Mouse (Mus musculus) cerebellum, adult 9-10 months (tissue): ENCODE results near the gene Ints1.
A peak's percentile ranks its signal among the peaks of the same experiment; 100 is the strongest.

ENCODE experiments used
- DNase-seq: peaks from one replicate; pipeline ENCODE4 v3.0.0; 2022

The Ints1 gene

DNA sequence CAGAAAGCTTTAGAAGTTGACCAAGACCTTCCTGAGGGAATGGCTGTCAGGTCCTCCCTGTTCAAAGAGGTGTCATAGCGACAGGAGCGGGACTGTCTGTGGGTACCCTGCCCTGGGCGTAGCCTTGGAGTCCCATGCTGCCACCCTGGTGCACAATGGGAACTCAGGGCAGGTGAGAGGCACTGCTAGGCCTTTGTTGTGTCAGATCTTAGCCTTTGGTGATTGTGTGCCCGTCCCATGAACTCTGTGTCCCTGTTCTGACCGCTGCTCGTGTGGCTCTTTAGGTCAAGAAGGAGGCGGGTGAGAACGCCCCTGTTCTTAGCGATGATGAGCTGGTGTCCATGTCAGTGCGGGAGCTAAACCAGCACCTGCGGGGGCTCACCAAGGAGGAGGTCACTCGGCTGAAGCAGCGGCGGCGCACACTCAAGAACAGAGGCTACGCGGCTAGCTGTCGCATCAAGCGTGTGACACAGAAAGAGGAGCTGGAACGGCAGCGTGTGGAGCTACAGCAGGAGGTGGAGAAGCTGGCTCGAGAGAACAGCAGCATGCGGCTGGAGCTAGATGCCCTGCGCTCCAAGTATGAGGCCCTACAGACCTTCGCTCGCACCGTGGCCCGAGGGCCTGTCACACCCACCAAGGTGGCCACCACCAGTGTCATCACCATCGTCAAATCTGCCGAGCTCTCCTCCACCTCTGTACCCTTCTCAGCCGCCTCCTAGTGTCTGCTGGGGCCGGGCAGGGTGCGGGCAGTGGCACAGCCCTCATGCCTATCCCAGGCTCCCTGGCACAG is 24.5 kb upstream of the Ints1 start:
- no peak for DNase-seq

DNA sequence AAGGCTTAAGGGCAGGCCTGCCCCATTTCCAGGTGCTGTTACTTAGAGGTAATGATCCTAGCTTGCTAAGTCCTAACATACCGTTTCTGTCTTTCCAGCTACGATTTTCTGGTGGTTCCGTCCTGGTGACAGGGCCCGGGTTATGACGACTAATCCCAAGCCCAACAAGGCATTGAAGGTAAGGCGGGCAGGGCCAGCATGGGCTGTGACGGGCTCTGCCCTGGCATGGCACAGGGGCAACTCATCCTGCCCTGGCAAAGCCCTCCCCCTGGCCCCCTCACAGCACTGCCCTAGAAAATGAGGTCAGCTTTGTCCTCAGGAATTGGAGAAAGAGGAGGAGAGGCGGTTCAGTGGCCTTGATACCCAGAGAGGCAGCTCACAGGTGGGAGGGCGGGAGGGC is 23.6 kb upstream of the Ints1 start:
- DNase-seq, result no peak

DNA sequence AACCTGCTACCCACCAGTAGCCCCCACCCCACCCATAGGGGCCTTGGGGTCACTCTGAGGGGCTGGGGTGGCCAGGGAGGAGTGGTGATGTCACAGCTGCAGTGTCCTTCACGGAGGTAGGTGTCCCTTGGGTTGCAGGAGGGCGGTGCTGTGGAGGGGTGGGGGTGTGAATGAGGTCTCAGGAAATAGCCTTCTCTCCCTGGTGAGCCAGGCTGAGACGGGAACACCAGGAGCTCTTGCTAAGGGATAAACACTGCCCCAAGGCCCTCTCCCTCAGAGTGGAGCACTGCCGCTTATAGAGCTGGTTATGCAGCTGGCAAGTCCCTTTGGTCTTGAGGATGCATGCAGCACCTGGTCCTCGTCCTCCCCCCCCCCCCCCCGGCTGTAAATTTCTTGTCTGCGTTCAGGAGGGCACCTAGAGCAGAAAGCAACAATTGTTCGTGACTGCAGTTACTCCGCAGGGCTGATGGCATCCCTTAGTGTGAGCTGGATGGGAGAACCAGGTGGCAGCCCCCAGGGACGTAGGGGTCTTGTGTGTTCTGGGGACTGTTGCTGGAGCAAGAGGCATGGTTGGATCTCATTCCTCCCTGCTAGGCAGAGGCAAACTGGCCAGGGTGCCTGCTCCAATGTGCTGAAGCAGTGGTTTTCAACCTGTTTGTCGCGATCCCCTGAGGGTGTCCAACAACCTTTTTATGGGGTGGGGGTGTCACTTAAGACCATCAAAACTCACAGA is 22.9 kb upstream of the Ints1 start:
- DNase-seq, result no peak

DNA sequence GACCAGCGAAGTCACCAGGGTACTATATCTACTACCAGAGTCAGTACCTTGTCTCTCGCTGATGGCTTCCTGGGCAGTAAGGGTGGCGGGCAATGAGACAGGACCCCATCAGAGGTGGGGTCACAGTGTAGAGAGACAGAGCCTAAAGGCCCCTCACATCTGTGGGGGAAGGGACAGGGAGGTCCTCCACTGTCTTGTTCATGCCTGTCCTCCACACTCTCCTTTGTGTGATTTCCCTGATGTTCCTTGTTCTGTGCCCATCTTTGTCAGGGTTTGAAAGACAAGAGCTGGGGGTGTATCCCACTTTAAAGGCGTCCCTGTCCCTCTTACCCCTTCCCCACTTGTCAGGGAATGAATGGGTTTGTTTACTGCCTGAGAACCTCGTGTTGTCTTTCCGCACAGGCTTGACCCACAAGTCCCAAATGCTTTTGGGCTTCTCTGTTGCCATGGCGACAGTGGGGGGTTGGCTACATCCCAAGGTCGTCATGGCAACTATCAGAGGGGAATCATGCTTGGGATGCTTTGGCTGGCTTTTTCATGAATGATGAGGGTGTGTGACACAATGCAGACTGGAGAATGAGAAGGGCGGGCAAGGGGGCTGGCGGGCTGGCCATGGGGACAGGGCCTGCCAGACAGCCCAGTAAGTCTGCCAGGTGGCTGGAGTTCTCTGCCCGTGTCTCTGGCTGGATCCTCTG is 22.1 kb upstream of the Ints1 start:
- peak; percentile 58 for DNase-seq

DNA sequence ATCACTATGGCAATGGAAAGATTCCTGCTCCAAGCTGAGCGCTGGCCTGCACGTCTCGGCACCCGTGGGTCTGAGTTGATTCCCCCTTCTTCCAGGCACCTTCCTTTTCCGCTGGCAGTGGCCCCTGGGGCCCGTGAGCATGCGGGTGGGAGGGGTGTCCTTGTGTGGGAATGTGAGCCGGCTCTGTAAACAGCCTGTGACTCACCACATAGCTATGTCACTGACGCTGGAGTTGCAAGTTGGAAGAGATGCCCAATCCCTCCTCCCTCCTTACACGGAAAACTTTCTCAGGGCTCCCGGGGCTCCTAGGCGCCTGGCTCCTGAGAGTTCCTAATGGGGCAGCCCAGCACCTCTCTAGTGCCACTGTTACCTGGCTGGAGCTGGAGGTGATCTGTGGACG is 21.4 kb upstream of the Ints1 start:
- no peak for DNase-seq

DNA sequence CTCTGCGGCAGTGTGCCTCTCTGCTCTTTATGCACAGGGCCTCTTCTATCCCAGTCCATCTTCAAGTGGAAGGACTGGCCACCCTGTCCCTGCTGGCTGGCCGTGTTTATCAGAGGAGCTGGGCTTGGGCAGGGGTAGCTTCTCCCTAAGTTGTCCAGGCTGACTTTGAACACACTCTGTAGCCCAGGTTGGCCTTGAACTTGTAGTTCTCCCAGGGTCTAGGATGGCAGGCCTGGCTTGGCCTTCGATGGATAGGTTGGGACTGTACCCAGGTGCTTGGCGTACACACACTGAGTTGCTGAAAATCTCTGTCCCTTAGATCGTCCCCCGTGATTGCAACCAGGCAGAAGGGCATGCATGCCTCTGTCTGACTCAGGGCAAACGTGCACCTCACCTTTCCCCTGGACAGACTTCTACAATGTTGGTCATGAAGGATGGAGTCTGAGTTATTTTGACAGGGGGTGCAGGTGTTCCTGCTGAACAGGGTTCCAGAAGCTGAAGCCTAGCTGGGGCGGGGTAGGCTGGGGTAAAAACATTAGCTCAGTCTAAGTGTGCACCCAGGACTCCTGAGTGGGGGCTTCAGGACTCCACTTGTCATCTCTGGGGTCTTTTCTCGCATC is 20.6 kb upstream of the Ints1 start:
- no peak for DNase-seq

DNA sequence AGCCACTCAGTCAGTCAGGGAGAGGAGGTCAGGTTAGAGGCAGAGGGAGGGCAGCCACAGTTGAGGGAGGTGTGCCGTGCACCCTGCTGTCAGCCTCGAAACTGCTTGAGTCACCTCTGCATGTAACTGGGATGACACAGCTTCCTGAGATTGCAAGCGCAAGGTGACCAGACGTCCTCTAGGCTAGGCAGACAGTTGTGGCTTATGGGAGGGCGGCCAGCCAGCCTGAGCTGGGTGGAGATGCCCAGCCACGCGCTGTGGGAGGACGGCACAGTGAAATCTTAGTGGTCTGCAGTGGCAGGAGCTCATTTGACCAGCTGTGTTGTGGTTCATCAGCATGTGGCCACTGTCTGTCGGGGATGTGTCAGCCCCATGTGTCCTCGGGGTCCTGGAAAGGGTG is 19.5 kb upstream of the Ints1 start:
- DNase-seq, result no peak

DNA sequence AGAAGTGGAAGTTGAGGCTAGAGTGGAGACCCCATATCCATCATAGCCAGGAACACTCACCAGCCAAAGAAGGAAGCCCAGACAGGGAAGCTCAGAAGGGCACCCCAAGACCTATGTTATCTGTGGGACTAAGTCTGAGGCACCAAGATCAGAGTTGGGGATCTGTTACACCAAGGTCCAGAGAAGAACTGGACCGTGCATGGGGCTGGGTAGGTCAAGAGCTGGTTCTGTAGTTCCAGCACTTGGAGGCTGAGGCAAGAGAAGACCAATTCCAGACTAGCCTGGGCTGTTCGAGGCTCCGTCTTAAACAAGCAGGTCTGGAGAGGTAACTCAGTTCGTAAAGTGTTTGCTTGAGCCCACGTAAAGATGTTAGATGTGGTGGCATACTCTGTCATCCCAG is 18.7 kb upstream of the Ints1 start:
- DNase-seq, result no peak

DNA sequence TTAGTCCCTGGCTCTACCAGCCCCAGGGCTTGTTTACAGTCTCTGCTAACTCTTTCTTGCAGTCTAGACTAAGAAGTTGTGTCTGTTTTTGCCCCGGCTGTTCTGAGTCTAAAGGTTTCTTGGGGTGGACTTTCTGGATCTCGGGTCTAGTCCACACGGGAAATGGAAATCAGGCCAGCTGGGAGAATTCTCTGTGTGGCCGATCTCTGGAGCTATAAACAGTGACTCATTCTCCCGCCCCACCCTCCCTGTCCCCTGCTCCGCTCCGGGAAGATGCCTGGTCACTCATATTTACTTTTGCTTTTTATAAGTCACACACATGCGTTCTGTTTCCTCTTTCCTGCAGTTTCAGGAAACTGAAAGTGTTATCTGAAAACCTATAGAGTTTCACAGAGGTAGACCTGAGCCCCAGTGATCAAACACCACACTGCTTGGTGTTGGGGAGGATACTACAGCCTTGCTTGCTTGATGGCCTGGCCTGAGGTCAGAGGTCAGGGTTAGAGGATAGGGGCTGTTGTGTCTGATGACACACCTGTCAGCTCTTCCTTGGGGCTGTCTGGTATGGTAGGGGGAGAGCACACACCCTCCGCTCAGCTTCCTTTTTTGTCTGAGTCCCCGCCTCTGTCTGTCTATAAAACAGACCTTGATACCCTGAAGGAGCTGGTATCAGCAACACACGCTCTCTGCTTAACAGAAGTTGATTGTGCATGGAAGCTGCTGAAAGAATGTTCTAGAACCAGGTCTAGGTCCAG is 18.0 kb upstream of the Ints1 start:
- DNase-seq, result no peak

DNA sequence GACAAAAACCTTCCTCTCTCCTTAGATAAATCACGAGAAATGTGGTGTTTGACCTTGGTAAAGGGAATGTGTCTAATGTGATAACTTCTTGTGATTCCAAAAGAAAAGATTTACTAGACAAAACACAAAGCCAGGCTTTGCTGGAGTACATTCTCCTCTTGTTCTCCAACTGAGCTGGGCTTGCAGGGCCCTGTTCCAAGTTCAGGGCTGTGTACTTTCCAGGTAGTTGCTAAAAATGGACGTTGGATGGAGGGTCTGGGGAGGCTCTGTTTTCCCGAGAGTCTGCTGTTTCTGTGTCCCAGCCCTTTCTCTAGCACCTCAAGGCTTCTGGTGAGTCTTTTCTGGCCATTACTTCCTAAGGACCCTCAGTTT is 17.5 kb upstream of the Ints1 start:
- DNase-seq, result no peak

DNA sequence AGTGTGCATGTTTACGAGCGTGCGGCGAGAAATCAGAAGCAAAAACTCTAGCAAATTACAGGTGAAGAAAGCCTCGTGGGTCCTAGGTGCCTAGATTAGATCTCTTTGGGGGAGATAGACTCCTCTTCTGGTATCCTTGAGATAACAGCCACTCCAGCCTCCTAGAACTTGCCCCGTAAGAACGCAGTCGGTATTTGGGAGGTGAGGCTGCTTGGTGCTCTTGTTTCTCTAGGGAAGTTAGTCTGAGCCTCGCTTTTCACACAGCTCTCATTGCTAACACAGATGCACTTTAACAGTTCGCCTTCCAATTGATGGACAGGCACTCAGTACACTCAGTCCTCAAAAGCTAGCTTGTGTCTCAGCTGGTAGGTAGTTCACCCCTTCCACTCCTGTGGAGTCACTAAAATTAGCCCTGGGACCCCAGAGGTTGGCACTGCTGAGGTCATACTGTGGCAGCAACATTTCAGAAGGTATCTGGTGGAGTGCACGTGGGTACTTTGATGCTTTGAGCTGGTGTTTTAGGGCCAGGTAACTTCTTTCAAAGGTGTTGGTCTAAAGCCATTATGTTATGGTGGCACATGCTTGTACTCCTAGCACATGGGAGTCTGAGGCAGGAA is 16.8 kb upstream of the Ints1 start:
- no peak for DNase-seq

DNA sequence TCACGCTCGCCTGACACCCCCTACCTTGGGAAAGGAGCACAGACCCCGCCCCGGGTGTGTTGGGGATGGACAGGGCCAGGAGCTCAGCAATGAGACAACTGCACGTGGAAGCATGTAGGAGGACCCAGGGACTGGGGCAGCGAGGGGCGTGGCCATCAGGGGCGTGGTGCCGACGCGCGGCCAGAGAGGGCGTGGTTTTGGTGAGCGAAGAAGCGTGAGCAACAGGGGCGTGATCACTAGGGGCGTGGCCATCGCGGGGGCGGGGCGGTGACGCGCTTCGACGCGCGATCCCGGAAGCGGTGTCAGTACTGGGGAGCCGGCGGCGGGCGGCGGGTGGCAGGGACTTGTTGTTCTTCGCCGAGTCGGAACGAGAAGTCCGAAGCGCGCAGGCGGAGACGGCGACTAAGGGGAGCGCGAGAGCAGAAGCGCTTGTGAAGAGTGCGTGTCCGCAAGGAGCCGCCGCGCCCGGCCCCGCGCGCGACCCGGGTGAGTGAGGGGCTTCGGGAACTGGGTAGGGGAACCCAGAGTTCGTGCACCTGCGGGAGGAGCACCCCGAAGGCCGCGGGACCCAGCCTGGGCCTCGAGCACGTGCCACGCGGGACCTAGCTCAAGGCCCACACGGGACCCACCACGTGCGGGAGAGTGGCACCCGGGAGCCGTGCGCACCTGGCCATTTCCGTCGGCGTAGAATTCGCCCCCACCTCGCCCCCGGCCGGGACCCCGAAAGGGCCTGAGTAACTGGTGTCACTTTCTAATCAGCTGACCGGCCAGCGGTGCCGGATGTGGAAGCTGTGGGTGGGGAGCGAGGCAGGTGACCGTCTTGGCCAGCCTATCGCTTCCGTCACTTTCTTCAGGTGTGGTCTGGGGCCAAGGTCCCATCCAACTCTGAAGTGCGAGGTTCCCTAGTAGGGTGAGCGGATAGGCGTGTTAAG is 16.0 kb upstream of the Ints1 start, which contains the start of gene Mafk:
Gene Mafk (plus strand): TSS at position 287 of the 932 bp plus-strand sequence.
- peak; percentile 78 for DNase-seq

DNA sequence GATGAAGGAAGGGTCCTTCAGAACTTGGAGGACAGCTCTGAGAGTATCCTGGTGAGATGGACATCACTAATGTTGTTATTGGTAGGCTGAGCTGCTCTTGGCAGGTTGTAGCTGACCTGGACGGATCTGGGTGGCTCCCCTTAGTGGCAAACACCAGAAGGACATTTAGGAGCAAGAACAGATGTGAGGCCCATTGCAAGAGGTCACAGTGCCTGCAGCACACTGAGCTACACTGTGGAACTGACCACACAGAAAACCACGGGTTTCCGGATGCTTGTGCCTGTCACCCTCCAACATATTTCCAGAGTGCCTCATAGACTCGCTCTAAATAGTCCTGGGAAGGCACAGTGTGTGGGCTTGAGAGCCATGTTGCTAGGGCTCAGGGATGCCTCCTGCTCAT is 14.0 kb upstream of the Ints1 start:
- DNase-seq, result no peak

DNA sequence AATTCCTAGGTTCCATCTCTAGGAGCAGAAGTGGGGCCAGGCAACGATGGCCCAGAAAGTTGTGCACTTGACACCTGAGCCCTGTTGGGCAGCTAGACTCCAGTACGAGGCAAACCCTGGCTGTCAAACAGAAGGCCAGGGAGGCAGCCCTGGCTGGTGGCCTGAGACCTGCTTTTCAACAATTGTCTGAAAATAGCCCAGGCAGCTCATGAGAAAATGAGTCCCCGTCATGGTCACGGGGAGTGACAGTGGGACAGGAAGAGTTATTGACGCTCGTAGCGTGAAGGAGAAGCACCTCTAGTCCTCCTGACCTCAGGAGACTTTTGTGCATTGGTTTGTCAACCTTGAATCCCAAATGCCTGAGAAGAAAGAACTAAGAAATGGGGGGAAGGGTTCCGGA is 5.9 kb upstream of the Ints1 start:
- DNase-seq, result no peak

DNA sequence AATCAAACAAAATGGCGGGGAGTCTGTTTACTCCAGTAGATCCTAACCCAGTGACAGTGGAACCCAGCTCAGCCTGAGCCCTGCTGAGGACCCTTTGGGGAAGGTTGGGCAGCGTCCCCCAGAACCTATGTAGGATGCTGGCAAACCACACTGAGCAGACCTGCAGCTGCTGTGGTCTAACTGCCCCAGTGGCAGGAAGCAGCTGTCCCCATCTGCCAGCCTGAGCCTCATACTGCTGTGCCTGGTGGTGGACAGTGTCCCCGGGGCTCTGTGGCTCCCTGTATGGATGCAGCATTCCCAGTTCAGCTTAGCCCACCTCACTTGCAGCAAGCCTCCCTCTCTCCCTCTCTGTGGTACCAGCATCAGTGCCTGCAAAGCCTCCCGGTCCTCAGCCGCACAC is 1.5 kb upstream of the Ints1 start:
- DNase-seq, result no peak

DNA sequence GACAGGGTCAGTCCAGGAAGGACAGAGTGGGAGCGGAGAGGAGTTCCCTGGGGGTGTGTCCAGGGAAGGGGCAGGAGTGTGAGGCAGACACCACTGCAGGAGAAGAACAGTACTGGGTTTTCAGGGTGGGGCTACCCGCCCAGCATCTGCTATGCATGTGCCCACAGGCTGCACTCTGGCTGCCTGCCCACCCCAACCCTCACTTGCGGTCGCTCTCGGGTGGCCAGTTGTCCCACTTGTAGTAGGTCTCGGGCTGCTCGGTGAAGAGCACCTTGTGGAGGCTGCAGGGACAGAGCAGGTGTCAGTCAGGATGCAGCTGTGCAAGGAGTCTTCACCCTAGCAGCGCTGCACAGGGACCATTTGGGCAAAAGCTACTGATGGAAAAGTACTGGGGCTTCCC is 7.3 kb downstream of the Ints1 start:
- DNase-seq, result no peak

DNA sequence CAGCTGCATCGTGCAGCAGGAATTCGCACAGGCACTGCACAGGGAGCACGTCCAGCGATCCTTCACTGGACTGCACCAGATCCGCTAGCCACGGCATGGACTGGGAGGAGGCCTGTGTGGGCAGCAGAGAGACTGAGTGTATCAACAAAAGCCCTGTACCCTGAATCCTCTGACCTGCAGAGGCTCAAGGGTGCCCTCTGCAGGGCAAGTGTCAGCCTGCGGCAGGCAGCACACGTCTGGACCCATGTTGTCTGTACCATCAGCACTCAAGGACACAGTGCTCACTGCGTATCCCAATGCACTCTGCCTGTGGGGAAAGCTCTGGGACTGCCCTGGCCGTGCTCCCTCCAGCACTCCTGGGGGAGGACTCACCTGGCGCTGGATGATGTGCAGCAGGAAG is 11.2 kb downstream of the Ints1 start:
- no peak for DNase-seq

DNA sequence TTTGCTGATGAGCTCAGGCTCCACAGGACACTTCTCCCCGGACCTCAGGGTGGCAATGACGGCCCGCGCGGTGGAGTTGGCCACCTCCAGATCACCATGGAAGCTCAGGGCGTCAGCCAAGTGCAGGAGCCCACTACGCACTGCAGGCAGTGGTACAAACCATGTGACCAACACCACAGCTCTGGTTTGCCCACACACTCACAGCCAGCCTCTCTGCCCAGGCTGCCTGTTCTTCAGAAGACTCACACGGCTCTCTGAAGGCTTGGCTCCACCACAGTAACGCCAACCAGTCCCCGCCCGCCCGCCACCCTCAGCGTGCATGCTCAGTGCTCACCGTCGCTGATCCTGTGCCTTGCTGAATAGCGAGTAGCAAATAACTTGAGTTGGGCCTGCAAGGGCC is 17.4 kb downstream of the Ints1 start:
- DNase-seq, result no peak

DNA sequence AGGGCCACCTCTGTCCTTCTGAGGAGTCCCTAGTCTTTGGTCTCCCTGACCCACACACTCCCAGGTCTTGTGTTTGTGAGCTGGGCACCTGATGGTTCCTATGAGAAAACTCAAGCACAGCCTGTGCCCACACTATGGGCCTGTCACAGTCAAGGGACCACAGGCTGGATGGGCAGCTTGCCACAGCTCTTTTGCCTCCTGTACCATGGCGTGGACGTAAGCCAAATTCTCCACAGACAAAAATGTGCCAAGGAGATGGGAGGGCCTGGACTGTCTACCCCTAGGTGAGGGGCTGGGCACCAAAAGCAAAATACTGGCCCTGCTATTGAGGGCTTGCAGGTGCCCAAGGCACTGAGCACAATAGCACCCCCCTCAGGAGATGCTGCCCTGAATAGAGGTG is 18.9 kb downstream of the Ints1 start:
- DNase-seq, result no peak

DNA sequence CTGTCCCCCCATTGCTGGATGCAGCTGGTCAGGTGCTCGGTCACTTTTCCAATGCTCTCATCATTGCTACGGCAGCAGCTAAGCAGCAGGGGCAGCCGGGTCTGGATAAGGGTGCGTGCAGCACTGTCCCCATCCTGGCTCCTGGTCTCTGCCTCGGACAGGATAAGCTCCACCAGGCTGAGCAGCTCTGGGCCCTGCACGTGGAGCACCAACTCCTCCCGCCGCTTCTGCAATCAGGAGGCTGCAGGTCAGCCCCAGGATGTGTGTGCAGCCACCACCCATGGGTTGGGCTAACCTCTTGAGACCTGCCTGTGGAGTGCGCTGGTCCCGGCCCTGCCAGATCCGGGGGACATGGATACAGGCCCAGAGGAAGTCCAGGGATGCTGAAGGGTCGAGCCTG is 19.3 kb downstream of the Ints1 start:
- no peak for DNase-seq

DNA sequence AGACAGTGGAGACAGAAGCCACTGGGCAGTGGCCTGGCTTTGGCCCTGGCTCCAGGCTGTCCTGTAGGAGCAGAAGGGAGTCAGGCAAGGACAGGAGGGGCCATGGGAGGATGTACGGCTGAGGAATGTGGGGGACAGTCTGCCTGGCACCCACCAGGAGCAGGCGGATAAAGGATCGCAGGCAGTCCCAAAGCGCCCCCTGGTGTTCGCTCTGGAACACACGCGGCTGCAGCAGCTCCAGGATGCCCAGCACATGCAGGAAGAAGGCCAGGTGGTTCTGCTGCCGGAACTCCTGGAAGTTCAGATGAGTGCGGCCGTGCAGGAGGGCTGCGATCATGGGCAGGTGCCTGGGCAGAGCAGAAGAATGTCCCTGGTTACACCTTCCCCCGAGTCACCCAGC is 20.7 kb downstream of the Ints1 start:
- DNase-seq, result peak; percentile 64
